Mouse (Mus musculus) spleen, adult 18-20 months (tissue): ENCODE results near the gene Ccin.

Experiments
- DNase-seq, 2 experiments: peaks; one replicate each; pipeline ENCODE4 v3.0.0; 2022; ENCODE audit warnings: mixed read lengths in 2 of 2

Ccin gene

GRCm38 (mm10) chr4:43983181-43983580 is at the start of gene Ccin:
Gene Ccin, plus strand, starts transcription at chr4:43983483.
- no peak for DNase-seq

DNA sequence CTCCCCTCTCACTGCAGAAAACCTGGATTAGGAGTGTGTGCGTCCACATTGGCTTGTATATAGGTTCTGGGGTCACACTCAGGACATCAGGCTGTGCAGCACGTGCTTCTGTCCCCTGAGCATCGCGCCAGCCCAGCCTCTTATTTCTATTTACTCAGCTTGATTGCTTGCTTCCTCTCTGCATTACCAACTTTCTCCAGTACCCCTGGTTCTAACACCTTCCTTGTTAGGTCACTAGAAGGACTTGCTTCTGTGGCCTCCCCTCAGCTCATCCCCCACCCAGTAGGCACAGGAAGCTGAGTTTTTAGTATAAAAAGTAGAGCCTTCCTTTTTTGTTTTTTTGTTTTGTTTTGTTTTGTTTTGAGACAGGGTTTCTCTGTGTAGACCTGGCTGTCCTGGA is 47.1 kb upstream of the Ccin start:
- no peak for DNase-seq

GRCm38 (mm10) chr4:43936749-43937674 is 46.3 kb upstream of the Ccin start:
- no peak for DNase-seq

- no peak for DNase-seq
Measured at GRCm38 (mm10) chr4:43941315-43941714, 42.0 kb upstream of the Ccin start.

DNA sequence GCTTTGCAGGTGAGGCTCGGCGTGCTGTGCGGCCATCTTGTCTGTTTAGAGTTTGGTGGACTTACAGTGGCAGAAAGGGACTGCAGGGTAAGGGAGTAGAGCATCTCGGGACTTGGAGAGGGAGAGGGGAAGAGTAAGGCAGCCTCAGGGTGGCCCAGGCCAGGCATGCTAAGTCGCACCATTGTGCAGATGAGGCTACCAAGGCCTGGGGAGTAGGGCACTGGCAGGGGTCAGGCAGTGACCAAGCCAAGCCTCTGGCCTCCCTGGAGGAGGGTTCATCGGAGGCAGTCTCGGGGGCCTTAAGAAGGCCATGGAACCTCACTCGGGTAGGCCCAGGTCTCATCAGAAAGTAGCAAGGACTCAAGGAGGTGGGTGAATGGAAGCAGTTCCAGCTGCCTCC is 40.9 kb upstream of the Ccin start:
- no peak for DNase-seq

DNA sequence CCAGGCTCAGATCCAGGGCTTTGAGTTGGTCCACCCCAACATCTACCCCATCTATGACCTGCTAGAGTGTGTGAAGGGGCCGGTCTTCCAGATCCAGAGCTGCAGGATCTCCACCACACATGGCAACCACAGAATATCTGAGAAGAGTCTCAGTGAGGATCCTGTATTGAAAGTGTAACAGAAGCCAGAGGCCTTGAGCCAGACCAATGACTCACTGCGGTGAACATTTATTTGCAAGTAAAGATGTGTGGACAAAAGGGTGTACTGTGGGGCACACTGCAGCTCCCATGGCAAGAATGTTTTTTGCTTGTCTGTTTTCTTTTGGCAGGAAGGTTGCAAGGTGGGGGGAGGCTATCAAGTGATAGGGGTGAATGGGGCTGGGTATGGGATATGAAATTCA is 35.7 kb upstream of the Ccin start:
- DNase-seq = no peak

DNA sequence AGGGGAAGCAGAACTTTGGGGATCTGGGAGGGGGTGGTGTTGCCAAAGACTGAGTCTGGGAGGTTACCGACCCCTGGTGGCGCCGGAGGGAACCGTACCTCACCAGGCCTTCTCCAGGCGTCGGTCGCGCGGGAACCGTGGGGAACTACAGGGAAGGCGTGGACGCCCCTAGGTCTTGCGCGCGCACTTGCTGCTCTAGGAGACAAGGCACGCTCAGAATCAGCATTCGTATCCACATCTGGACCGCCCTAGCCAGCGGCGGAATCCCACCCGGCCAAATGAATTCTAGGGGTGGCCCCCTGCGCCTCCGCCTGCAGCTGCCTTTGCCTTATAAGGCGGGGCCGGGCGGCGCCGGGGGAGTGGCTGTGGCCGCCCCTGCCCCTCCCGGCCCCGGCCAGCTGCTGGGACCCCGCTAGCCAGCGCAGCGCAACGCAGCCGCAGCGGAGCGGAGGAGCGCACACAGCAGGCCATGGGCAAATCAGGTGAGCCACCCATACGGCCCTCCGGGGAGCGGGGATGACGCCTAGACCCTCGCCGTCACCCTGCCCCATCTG is 25.9 kb upstream of the Ccin start, which contains the start of gene Glipr2:
Glipr2 (plus strand) TSS at position 110 of the 554 bp plus-strand sequence.
- peak; percentile 68 to 85 for DNase-seq

DNA sequence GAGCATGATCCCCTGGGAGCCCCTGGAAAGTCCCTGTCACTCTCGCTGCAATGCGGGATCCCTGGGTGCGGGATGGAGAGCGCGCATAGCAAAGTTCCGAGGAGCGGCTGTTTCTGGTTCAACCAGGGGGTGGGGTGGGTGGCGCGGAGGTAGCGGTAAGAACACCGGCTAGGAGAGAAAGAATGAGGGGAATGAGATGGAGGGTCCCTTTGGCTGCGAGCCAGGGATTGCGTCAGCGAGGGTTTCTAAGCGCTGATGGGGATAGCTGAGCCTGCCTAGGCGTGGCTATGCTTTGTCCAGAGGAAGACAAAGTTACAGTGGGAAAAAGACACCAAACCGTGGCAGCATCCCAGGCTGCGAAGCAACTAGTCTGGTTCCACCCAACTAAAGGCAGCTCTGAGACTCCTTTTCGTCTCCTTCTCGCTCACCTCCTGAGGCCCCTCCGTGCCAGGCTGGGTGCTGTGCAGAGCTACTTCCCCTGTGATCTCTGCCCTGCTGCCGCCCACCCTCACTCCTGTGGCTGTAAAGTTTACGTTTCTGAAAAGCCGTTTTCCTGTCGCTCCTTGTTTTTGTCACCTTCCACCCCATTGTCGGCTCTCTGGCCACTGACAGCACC is 25.3 kb upstream of the Ccin start:
- DNase-seq = peak in 1 of 2 experiments; percentile 43

GRCm38 (mm10) chr4:43959523-43960179 is 23.6 kb upstream of the Ccin start:
- DNase-seq = no peak

- DNase-seq = no peak
Measured at GRCm38 (mm10) chr4:43960207-43960606, 23.1 kb upstream of the Ccin start.

- no peak for DNase-seq
Measured at GRCm38 (mm10) chr4:43964326-43964833, 18.9 kb upstream of the Ccin start.

GRCm38 (mm10) chr4:43964951-43965684 is 18.2 kb upstream of the Ccin start:
- no peak for DNase-seq

- DNase-seq = no peak
Measured at GRCm38 (mm10) chr4:43965856-43966535, 17.3 kb upstream of the Ccin start.

- no peak for DNase-seq
Measured at GRCm38 (mm10) chr4:43968650-43969049, 14.6 kb upstream of the Ccin start.

- no peak for DNase-seq
Measured at GRCm38 (mm10) chr4:43969373-43969772, 13.9 kb upstream of the Ccin start.

DNA sequence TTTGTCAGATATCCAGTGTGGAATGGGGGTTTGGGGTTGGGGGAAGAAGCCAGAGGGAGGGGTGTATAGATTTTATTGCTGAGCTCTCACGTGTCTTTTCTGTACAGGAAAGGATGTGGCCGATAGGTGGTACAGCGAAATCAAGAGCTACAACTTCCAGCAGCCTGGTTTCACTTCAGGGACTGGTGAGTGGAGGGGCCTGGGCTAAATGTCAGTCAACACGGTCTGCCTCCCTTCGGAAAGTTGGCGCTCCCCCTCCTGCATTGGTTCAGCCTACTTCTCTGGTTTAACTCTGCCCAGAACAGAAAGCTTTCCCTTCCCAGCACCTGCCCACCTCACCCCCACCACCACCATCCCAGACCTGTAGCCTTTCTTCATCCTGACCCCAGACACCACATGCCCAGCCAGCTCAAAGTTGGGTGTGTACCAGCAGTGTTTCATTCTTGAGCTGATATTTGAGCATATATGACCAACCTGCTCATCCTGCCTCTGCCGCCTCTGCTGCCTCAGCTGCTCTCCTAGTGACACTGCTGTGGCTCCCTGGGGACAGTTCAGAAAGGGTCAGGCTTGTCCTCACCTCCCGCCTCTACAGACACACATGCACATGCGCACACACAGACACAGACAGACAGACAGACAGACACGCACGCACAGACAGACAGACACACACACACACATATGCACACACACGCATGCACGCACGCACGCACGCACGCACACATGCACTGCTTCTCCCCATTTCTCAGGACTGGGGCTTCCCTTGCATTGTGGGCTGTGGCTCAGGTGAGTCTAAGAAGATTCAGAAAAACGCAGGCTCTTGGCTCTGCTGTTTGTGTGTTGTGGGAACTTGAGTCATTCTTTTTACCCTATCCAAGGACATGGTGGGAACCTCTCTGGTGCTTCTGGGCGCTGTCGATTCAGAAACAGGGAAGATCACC is 12.6 kb upstream of the Ccin start:
- no peak for DNase-seq

DNA sequence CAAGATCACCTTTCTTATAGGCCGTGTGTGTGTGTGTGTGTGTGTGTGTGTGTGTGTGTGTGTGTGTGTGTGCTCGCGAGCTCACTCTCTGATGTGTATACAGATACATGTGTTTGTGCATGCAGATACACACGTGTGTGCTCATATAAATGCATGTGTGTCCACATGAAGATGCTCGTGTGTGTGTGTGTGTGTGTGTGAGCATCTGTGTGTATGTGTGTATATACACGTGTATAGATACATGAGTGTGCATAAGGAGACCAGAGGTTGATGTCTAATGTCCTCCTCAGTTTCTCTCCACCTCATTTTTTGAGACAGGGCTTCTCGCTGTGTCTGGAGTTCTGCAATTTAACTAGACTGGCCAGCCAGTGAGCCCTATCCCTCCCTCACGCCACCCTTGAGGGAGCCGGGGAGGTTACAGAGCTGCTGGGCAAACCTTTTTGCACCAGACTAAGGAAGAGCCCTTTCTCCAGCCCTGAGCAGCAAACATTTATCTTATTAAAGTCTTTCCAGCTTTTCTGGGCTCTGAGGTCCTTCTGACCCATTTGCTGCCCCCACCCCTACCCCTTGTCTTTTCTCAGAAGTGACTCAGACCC is 11.6 kb upstream of the Ccin start:
- DNase-seq = no peak

DNA sequence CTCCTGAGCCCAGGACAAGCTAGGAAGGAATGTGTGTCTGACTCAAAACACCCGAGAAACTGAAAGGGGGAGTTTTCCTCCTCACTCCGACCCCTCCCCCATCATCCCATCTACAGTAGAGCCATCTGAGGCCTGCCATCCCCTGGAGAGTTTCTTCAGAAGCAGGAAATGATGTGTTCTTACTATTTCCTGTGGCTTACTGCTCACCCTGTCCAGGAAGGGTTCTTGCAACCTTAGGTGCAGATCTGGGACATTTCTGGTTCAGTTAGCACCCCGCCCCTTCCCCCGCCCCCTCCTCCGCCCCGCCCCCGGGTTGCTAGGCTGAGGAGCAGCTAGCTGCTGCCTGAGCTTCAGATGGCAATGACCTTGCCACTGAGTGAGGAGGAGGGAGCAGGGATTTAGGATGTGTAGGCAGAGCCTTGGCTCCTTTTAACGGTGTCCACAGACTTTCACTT is 11.1 kb upstream of the Ccin start:
- peak; percentile 33 to 39 for DNase-seq

DNA sequence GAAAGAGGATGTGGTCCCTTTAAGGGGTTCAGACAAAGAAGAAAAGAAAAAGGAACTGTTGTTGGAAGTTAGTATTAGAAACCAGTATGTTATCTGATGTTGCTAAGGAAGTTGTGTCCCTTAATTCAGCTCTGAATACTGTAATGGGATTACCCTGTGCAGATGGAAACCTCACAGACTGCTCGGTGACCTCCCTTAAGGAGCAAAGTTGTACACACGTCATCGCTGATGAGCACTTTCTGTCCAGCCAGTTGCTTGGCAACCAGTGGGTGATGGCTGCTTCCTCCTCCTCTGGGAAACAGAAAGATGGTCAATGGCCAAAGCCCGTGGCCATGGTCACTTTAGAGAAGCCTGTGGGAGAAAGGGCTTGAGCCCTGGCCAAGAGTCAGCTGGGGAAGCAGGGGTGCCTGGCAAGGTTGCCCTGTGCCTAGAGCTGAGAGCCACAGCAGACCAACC is 9.7 kb upstream of the Ccin start:
- no peak for DNase-seq
